In genomic region chr3:128519913-128520316, GRCm38 (mm10) we compare ENCODE assay signal across 9 mouse cellular contexts.
DNase-seq lines count a peak whose midpoint lies in the region; ATAC-seq and TF ChIP-seq lines count a peak whose summit lies in the region.
"Had no signal": no experiment of that assay in that cellular context is flagged by ENCODE, and none has a peak within 500 bp of the region (broad histone marks: within the 10 kb centered on the region; RNA-seq: fewer than 3 reads in every experiment).

No protein-coding gene starts in this region.

- ATAC-seq in heart, postnatal 0 days (ENCODE audit: insufficient read depth, low read depth) = no peak

- no peak for TF ChIP-seq EP300 in heart, postnatal 0 days (IDR thresholded peaks at IDR 0.05; ENCODE audit: low read depth)

- intact Hi-C loops in left cerebral cortex, adult 2 months (cut with DNase I) = loop anchor here (10.0 kb wide), 1 partner anchor 685 kb away; no protein-coding TSS in a partner anchor

- no peak overlapping the region for H3K27ac ChIP-seq in heart, postnatal 0 days (ENCODE audit: low read depth)
- H3K27ac ChIP-seq in left cerebral cortex, adult 2 months = peak overlapping the region; percentile 67; the same call in 1 of the 2 replicates

- no peak overlapping the region for H3K9ac ChIP-seq in heart, postnatal 0 days (replicated peaks; ENCODE audit: low read depth, low read length)

- no peak for TF ChIP-seq CTCF in heart, postnatal 0 days (IDR thresholded peaks at IDR 0.05; ENCODE audit: low read depth)
- TF ChIP-seq CTCF in left cerebral cortex, adult 2 months (IDR thresholded peaks at IDR 0.05) = no peak

- H3K4me3 ChIP-seq in heart, postnatal 0 days (ENCODE audit: low read depth, low read length) = peak overlapping the region; percentile 12; the same call in 1 of the 2 replicates
- peak overlapping the region; percentile 31 for H3K4me3 ChIP-seq in left cerebral cortex, adult 2 months

- peaks cover 5% of the 10 kb centered on the region; the same call in 1 of the 2 replicates for H3K4me1 ChIP-seq in heart, postnatal 0 days (ENCODE audit: control insufficient read depth, insufficient read depth)

- DNase-seq in heart, adult 8-10 months (ENCODE audit: low spot score) = peak; percentile 4
- DNase-seq in heart, adult 11 months = no peak
- DNase-seq in cerebellum, postnatal 25 days = peak; percentile 30 to 44
- DNase-seq in heart, postnatal 0 days (ENCODE audit: low spot score) = no peak
- DNase-seq in left cerebral cortex, adult 2 months (ENCODE audit: extremely low spot score in 1 of 2, low spot score in 2 of 2) = peak; percentile 49 to 52
- peak; percentile 49 to 53 for DNase-seq in right cerebral cortex, postnatal 10 days (ENCODE audit: low spot score in 2 of 2)
- DNase-seq in embryo, embryonic 10 days (ENCODE audit: low spot score) = no peak
- no peak for DNase-seq in kidney, adult 11 months

- peak overlapping the region; percentile 49 for H3K4me2 ChIP-seq in heart, postnatal 0 days (ENCODE audit: low read depth, low read length)

- no peaks in the 10 kb centered on the region for H3K36me3 ChIP-seq in heart, postnatal 0 days (replicated peaks; ENCODE audit: control insufficient read depth, insufficient read depth, low read length)

- WGBS in heart, postnatal 0 days = 31% methylated on average over 6 of the region's 6 CpGs

- H3K27me3 ChIP-seq in heart, postnatal 0 days (ENCODE audit: control insufficient read depth, insufficient read depth, low read length) = peaks cover 35% of the 10 kb centered on the region
- H3K27me3 ChIP-seq: CH12.LX had no signal

- peaks cover 10% of the 10 kb centered on the region; the same call in 1 of the 2 replicates for H3K9me3 ChIP-seq in heart, postnatal 0 days (replicated peaks; ENCODE audit: control insufficient read depth, low read length)

Comparison
In these comparisons a context has a peak if more than half of its experiments do, and no peak if none do; other contexts are left out.
1. DNase-seq: peak in heart, adult 8-10 months (single experiment), cerebellum, postnatal 25 days (2 of 2), left cerebral cortex, adult 2 months (2 of 2) and right cerebral cortex, postnatal 10 days (2 of 2); none in heart, adult 11 months (single experiment), heart, postnatal 0 days (single experiment), embryo, embryonic 10 days (single experiment) and kidney, adult 11 months (single experiment).